Comparison of ENCODE assay signal across 8 mouse cellular contexts in genomic region chr12:13268826-13269449, GRCm38 (mm10). TPM values are rescaled to one million over a fixed set of nuclear protein-coding genes. Genes with fewer than 3 reads are reported as not detected.
A peak's percentile ranks its signal among the peaks of the same experiment; 100 is the strongest.
DNase-seq lines count a peak whose midpoint lies in the region; ATAC-seq and TF ChIP-seq lines count a peak whose summit lies in the region.

Nbas (plus strand) TSS chr12:13269133.

- H3K4me1 ChIP-seq in heart, embryonic 13.5 days = peaks cover 12% of the 10 kb centered on the region
- H3K4me1 ChIP-seq in liver, embryonic 12.5 days = peaks cover 20% of the 10 kb centered on the region
- H3K4me1 ChIP-seq in stomach, embryonic 15.5 days = peaks cover 5% of the 10 kb centered on the region; the same call in 1 of the 2 replicates

- ATAC-seq in erythroid progenitor cell, adult 5-6 weeks (replicated peaks; ENCODE audit: low FRiP score, poor library complexity, severe bottlenecking) = peak; percentile 87
- peak; percentile 70; the same call in 1 of the 2 replicates for ATAC-seq in heart, embryonic 13.5 days (ENCODE audit: extremely low read depth, insufficient number of reproducible peaks, low FRiP score, low TSS enrichment)
- ATAC-seq in liver, embryonic 12.5 days = peak; percentile 86
- peak; percentile 91 for ATAC-seq in stomach, embryonic 15.5 days (ENCODE audit: insufficient read depth, low FRiP score, low read depth)

- peaks cover 28% of the 10 kb centered on the region for H3K79me2 ChIP-seq in C2C12 (ENCODE audit: control insufficient read depth, insufficient read depth)

- peaks cover 7% of the 10 kb centered on the region for H3K36me3 ChIP-seq in C2C12 (ENCODE audit: control insufficient read depth, insufficient read depth)
- H3K36me3 ChIP-seq in heart, embryonic 13.5 days = peaks cover 7% of the 10 kb centered on the region
- peaks cover 4% of the 10 kb centered on the region; the same call in 1 of the 2 replicates for H3K36me3 ChIP-seq in liver, embryonic 12.5 days
- no peaks in the 10 kb centered on the region for H3K36me3 ChIP-seq in stomach, embryonic 15.5 days

- H3K79me3 ChIP-seq in C2C12 (ENCODE audit: low read depth) = peaks cover 16% of the 10 kb centered on the region

- 4% methylated on average over 38 of the region's 38 CpGs for WGBS in heart, embryonic 13.5 days
- WGBS in liver, embryonic 12.5 days (ENCODE audit: insufficient replicate concordance) = 5% methylated on average over 38 of the region's 38 CpGs
- WGBS in stomach, embryonic 15.5 days = 3% methylated on average over 38 of the region's 38 CpGs

- H3K4me2 ChIP-seq in heart, embryonic 13.5 days = peak within 1 kb of the TSS; percentile 91
- peak within 1 kb of the TSS; percentile 83 for H3K4me2 ChIP-seq in liver, embryonic 12.5 days
- H3K4me2 ChIP-seq in stomach, embryonic 15.5 days = peak within 1 kb of the TSS; percentile 76

- peak within 1 kb of the TSS; percentile 93 for H3K9ac ChIP-seq in heart, embryonic 13.5 days
- H3K9ac ChIP-seq in liver, embryonic 12.5 days = peak within 1 kb of the TSS; percentile 83
- H3K9ac ChIP-seq in stomach, embryonic 15.5 days = peak within 1 kb of the TSS; percentile 67

- no peak for TF ChIP-seq CTCF in C2C12 (IDR thresholded peaks at IDR 0.05; ENCODE audit: control insufficient read depth, insufficient read depth, insufficient read length)
- no peak for TF ChIP-seq CTCF in brain, embryonic 14.5 days (IDR thresholded peaks at IDR 0.05; ENCODE audit: borderline replicate concordance, extremely low read depth, insufficient read depth, insufficient read length)

- peak; percentile 93 for DNase-seq in brain, embryonic 14.5 days (ENCODE audit: low read depth)
- peak; percentile 93 for DNase-seq in kidney, postnatal 10 days
- DNase-seq in natural killer cell, adult 2 months (ENCODE audit: low spot score in 2 of 2) = peak; percentile 56 to 66

- peak; percentile 35; the same call in 1 of the 2 replicates for TF ChIP-seq POLR2A in brain, embryonic 14.5 days (IDR thresholded peaks at IDR 0.05; ENCODE audit: borderline replicate concordance, extremely low read depth, insufficient read depth, insufficient read length, poor library complexity, severe bottlenecking)

- H3K27ac ChIP-seq in heart, embryonic 13.5 days (replicated peaks) = no peak within 1 kb of the TSS
- peak within 1 kb of the TSS; percentile 70 for H3K27ac ChIP-seq in liver, embryonic 12.5 days
- no peak within 1 kb of the TSS; the same call in 1 of the 2 replicates for H3K27ac ChIP-seq in stomach, embryonic 15.5 days

- H3K4me3 ChIP-seq in C2C12 (ENCODE audit: insufficient read depth, poor library complexity, severe bottlenecking) = peak within 1 kb of the TSS; percentile 82
- peak within 1 kb of the TSS; percentile 98 for H3K4me3 ChIP-seq in heart, embryonic 13.5 days
- H3K4me3 ChIP-seq in liver, embryonic 12.5 days = peak within 1 kb of the TSS; percentile 90
- H3K4me3 ChIP-seq in stomach, embryonic 15.5 days (replicated peaks) = peak within 1 kb of the TSS; percentile 87

- peak within 1 kb of the TSS; percentile 76 for H3ac ChIP-seq in C2C12 (ENCODE audit: control insufficient read depth, insufficient read length, low read depth)

- no peaks in the 10 kb centered on the region for H3K9me3 ChIP-seq in heart, embryonic 13.5 days
- no peaks in the 10 kb centered on the region for H3K9me3 ChIP-seq in liver, embryonic 12.5 days (replicated peaks)
- H3K9me3 ChIP-seq in stomach, embryonic 15.5 days = no peaks in the 10 kb centered on the region

- H3K27me3 ChIP-seq in C2C12 (ENCODE audit: control insufficient read depth, insufficient read depth, insufficient read length) = no peaks in the 10 kb centered on the region
- H3K27me3 ChIP-seq in heart, embryonic 13.5 days (replicated peaks) = no peaks in the 10 kb centered on the region
- H3K27me3 ChIP-seq in liver, embryonic 12.5 days (replicated peaks) = no peaks in the 10 kb centered on the region
- no peaks in the 10 kb centered on the region for H3K27me3 ChIP-seq in stomach, embryonic 15.5 days (replicated peaks)

TF ChIP-seq in C2C12, 6 proteins besides CTCF, POLR2A, EP300 and RAD21:
- no peak for TF ChIP-seq MYOD1 (IDR thresholded peaks at IDR 0.05; ENCODE audit: control insufficient read depth, insufficient read length, low read depth)
- TF ChIP-seq CEBPB (IDR thresholded peaks at IDR 0.05; ENCODE audit: low read depth) = no peak
- no peak for TF ChIP-seq MAX (IDR thresholded peaks at IDR 0.05)
- no peak for TF ChIP-seq USF1 (IDR thresholded peaks at IDR 0.05; ENCODE audit: low read depth)
- no peak for TF ChIP-seq MYOG (IDR thresholded peaks at IDR 0.05; ENCODE audit: control insufficient read depth, extremely low read depth, insufficient read length)
- no peak for TF ChIP-seq FOSL1 (IDR thresholded peaks at IDR 0.05; ENCODE audit: insufficient read depth, low read length, poor library complexity, severe bottlenecking)

RNA-seq across cellular contexts. Expression of gene Nbas, which starts in this region (rescaled TPM):
- polyA plus RNA-seq in C2C12 (2012; fragmentation: generic; extraction: Trizol) = 10.5 TPM
- polyA plus RNA-seq in brain, embryonic 14.5 days (2012; rRNA removed) = 21.4 and 26.0 TPM in 2 replicates
- total RNA-seq in erythroid progenitor cell, adult 5-6 weeks (2015; ENCODE audit: low replicate concordance) = 6.7 and 9.7 TPM in 2 replicates
- total RNA-seq in erythroid progenitor cell, adult 5-6 weeks (2017; ENCODE audit: low replicate concordance) = 5.7 and 8.9 TPM in 2 replicates
- polyA plus RNA-seq in heart, embryonic 13.5 days (2015; fragmentation: Nextera tagmentation; extraction: Ambion mirVana) = 7.0 and 7.1 TPM in 2 replicates
- polyA plus RNA-seq in liver, embryonic 12.5 days (2016; fragmentation: Nextera tagmentation; extraction: Ambion mirVana) = 8.2 and 8.4 TPM in 2 replicates
- polyA plus RNA-seq in stomach, embryonic 15.5 days (2015; fragmentation: Nextera tagmentation; extraction: Ambion mirVana) = 18.0 and 18.6 TPM in 2 replicates
